Mouse (Mus musculus) liver, embryonic 11.5 days (tissue): ENCODE results near the gene Micu2. TPM values are rescaled to one million over a fixed set of nuclear protein-coding genes. Genes with fewer than 3 reads are reported as not detected.
A peak's percentile ranks its signal among the peaks of the same experiment; 100 is the strongest.

Source experiments
- ATAC-seq: fragments of 200-750 bp; cut with Nextera tagmentation; replicated peaks from 2 replicates; pipeline ENCODE4 v1.8.0; 2017; ENCODE audit warnings: moderate number of reproducible peaks, mild to moderate bottlenecking, moderate TSS enrichment, moderate library complexity; ENCODE audit not compliant: low FRiP score
- DNase-seq: peaks from one replicate; pipeline ENCODE4 v3.0.0-alpha.2; 2017; ENCODE audit warnings: low spot score
- H3K27ac ChIP-seq: fragments of 300-500 bp; sonication (generic); 2 replicates; pipeline ENCODE4 v1.5.1; 2014; ENCODE audit warnings: mild to moderate bottlenecking, low read depth, low read length, control low read depth
- H3K27me3 ChIP-seq: fragments of 300-500 bp; sonication (generic); replicated peaks from 2 replicates; pipeline ENCODE4 v1.6.1; 2014; ENCODE audit warnings: low read length, mixed read lengths; ENCODE audit not compliant: control insufficient read depth, insufficient read depth
- H3K36me3 ChIP-seq: fragments of 300-500 bp; sonication (generic); 2 replicates; pipeline ENCODE4 v1.6.1; 2014; ENCODE audit warnings: mild to moderate bottlenecking, low read length, moderate library complexity, mixed read lengths; ENCODE audit not compliant: control insufficient read depth, insufficient read depth
- H3K4me1 ChIP-seq: fragments of 300-500 bp; sonication (generic); replicated peaks from 2 replicates; pipeline ENCODE4 v1.6.1; 2014; ENCODE audit warnings: low read length, mixed read lengths; ENCODE audit not compliant: control insufficient read depth, insufficient read depth
- H3K4me2 ChIP-seq: fragments of 300-500 bp; sonication (generic); 2 replicates; pipeline ENCODE4 v1.6.1; 2014; ENCODE audit warnings: mild to moderate bottlenecking, control low read depth, moderate library complexity
- H3K4me3 ChIP-seq: fragments of 300-500 bp; sonication (generic); 2 replicates; pipeline ENCODE4 v1.5.1; 2014; ENCODE audit warnings: low read depth, low read length, control low read depth
- H3K9ac ChIP-seq: fragments of 300-500 bp; sonication (generic); 2 replicates; pipeline ENCODE4 v1.6.1; 2014; ENCODE audit warnings: low read depth, low read length, control low read depth
- H3K9me3 ChIP-seq: fragments of 300-500 bp; sonication (generic); 2 replicates; pipeline ENCODE4 v1.6.1; 2016; ENCODE audit warnings: low read length, inconsistent platforms, mixed read lengths; ENCODE audit not compliant: control insufficient read depth
- WGBS: fragments of 180-500 bp; shearing (Covaris S2); extraction: QIAGEN DNeasy Blood & Tissue Kit; methylation state at CpG from one replicate; pipeline ENCODE4 v1.1.7; 2014; 5-methylcytosine and 5-hydroxymethylcytosine counted together
- polyA plus RNA-seq: library from polyadenylated mRNA; unstranded; fragments of >200 nt; fragmentation: Nextera tagmentation; extraction: Ambion mirVana; gene quantifications from 2 replicates; pipeline ENCODE4 v1.2.1, GENCODE M21; 2014

The Micu2 gene
- 55.1 and 64.2 TPM in 2 replicates for polyA plus RNA-seq

DNA sequence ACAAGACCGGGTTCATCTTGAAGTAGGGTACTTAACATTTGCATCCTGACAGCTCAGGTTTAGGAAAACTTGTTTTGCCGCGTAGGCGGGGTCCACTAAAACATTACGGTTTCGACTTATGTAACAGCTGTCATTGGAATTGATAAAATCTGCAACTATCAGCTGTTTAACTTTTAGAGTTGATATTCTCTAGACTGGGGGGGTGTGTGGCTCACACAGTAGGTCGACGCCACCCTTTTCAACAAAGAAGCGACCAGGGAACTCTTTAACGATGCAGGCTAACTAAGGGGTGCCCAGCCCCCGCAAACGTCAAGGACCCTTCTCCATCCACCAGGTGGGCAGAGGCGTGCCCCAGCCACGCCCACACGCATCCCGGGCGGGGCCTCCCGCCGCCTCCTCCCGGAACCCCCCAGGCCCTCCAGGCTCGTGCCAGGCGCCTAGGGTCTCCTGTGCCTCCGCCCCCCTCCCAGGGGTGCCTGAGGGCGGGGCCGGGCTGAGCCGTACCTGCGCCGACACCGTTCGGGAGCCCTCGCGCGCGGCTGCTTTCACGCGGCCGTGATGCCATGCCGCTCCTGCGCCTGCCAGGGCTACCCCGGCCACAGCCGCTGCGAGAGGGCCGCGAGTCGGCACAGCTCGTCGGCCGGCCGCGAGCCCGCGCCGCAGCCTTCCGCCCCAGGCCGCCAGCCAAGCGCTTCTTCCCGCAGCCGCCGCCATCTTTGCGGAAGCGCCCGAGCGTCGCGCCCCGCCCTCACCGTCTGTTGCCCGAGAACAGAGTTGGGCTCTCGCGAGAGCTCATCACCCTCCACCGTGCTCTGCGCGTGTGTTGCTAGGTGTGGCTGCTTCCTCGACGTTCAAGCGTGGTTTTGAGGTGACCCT, at the start of gene Micu2:
TSS of gene Micu2 (minus strand) at position 737 of the 876 bp plus-strand sequence.
- no peaks in the 10 kb centered on the region for H3K27me3 ChIP-seq
- peak within 1 kb of the TSS; percentile 94 for H3K9ac ChIP-seq
- peaks cover 11% of the 10 kb centered on the region for H3K4me1 ChIP-seq
- H3K27ac ChIP-seq: peak within 1 kb of the TSS; percentile 76
- peak; percentile 96 for ATAC-seq
- WGBS: 2% methylated on average over 74 of the region's 76 CpGs
- DNase-seq: peak; percentile 82
- H3K4me3 ChIP-seq: peak within 1 kb of the TSS; percentile 95
- no peaks in the 10 kb centered on the region for H3K9me3 ChIP-seq
- no peaks in the 10 kb centered on the region for H3K36me3 ChIP-seq
- peak within 1 kb of the TSS; percentile 88 for H3K4me2 ChIP-seq

DNA sequence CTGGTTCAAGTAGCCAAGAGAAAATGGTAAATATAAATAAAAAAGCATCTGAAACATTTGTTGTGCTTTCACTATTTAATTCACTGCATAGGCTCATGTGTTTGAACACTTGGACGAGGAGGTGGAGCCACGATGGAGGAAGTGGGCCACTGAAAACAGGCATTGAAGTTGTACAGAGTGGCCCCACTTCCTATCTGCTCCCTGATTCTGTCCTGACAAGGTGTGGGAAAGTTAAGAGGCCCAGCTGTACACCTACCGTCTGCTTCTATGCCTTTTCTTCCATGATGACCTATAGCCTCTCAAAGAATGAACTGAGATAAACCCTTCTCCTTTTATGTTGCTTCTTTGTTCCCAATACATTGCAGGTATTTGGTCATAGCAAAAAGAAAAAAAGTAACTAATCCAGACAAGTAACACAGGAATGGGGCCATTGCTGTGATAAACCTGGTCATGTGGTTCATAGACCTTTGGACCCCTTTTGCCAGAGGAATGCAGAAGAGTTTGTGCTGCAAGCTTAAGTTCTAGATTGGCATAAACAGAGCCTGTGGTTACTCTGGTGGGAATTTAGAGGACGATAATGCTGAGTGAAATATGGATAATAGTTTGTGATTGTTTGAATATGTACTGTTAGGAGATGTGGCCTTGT, 47.7 kb upstream of the Micu2 start:
- H3K4me3 ChIP-seq: no peak overlapping the region
- no peaks in the 10 kb centered on the region for H3K27me3 ChIP-seq
- H3K9me3 ChIP-seq: no peaks in the 10 kb centered on the region
- H3K36me3 ChIP-seq: no peaks in the 10 kb centered on the region
- 66% methylated on average over 4 of the region's 4 CpGs for WGBS
- DNase-seq (no peak), ATAC-seq (no peak)
- no peaks in the 10 kb centered on the region for H3K4me1 ChIP-seq
- H3K27ac ChIP-seq: no peak overlapping the region
- no peak overlapping the region for H3K4me2 ChIP-seq
- no peak overlapping the region for H3K9ac ChIP-seq

DNA sequence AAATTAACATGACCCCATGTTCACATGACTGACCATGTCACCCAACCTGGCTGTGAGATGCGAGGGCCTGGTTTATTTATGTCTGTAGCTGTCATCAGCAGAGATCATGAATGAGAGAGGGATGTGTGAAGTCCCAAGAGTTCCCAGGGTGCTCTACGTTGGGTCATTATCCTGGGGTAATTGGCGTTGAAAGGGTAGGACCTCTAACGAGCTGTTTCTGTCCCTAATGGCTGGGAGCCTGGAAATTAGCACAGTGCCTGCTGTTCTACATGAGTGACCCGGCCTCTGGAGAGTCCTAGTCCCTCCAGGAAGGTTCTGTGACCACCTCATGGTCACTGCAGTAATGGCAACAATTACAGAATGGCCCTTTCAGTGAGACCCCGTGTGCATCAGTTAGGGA, 37.1 kb upstream of the Micu2 start:
- WGBS: 45% methylated on average over 6 of the region's 6 CpGs
- ATAC-seq (no peak), DNase-seq (no peak)
- no peaks in the 10 kb centered on the region for H3K9me3 ChIP-seq
- H3K9ac ChIP-seq: no peak overlapping the region
- no peak overlapping the region for H3K27ac ChIP-seq
- H3K4me1 ChIP-seq: no peaks in the 10 kb centered on the region
- H3K27me3 ChIP-seq: no peaks in the 10 kb centered on the region
- H3K4me2 ChIP-seq: no peak overlapping the region
- H3K36me3 ChIP-seq: no peaks in the 10 kb centered on the region
- no peak overlapping the region for H3K4me3 ChIP-seq

DNA sequence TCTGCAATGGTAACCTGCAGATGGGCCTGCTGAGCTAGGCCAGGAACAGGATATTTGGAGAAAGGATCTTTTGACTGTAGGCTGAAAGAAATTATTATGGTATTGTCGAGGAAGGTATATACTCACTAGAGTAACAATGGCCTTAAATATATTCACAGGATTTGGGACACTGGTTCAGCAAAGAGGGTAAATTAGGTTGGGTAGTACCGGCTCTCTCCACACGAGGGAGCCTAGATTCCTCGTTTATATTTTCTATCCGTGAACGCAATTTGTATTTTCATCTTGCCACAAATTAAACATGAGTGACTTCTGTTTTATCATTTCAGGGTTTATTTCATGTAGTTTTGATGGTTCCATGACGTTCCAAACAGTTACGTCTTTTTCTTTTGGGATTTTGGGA, 35.5 kb upstream of the Micu2 start:
- no peak for ATAC-seq
- WGBS: 16% methylated on average over 8 of the region's 8 CpGs
- H3K27ac ChIP-seq: no peak overlapping the region

DNA sequence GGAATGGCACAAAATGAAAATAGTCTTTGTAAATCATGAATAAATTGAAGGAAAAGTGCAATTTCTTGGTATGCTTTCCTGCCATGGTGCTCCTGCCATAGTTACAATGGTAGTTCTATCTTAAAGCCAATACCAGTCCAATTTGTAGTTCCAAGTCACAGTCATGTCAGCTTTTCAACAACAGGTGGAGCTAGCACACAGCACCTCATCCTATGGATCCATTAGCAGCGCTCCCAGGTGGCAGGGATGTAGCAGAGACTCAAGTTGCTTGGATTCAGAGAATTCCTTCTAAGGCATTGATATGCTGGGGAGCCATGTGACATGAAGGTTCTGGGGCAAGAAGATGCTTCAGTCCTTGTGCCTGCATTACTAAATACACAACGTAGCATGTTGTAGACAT, 19.8 kb upstream of the Micu2 start:
- WGBS: 44% methylated on average over 2 of the region's 2 CpGs
- Histone ChIP-seq H3K9me3 (no peaks in the 10 kb centered on the region), H3K36me3 (no peaks in the 10 kb centered on the region), H3K9ac (no peak overlapping the region), H3K27me3 (no peaks in the 10 kb centered on the region), H3K27ac (no peak overlapping the region), H3K4me2 (no peak overlapping the region), H3K4me3 (no peak overlapping the region), H3K4me1 (no peaks in the 10 kb centered on the region)
- DNase-seq: no peak
- no peak for ATAC-seq

More for the DNA sequence above, 35.5 kb upstream of the Micu2 start:
- no peaks in the 10 kb centered on the region for H3K9me3 ChIP-seq
- no peak overlapping the region for H3K4me3 ChIP-seq
- no peaks in the 10 kb centered on the region for H3K36me3 ChIP-seq
- no peak overlapping the region for H3K9ac ChIP-seq
- H3K4me1 ChIP-seq: no peaks in the 10 kb centered on the region
- no peak for DNase-seq
- no peak overlapping the region for H3K4me2 ChIP-seq
- no peaks in the 10 kb centered on the region for H3K27me3 ChIP-seq

DNA sequence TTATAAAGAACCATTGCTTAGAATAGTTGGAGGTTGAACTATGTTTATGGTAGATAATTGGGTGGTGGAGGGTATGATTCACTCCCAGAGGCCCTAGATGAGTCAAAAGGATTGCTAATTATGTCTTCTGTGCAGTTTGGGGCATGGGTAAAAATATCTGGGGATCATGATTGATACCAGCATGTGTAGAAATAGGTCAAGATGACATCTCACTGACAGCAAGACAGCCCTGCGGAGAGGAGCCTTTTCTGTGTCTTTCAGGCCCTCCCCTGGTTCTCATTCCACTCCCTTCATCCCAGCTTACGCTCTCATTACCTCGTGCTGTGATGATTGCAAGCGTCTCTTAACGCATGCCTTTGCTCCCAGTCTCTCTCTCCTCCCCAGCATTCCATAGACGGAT, 4.8 kb upstream of the Micu2 start:
- WGBS: 71% methylated on average over 6 of the region's 6 CpGs
- no peak for DNase-seq
- H3K9ac ChIP-seq: no peak overlapping the region

DNA sequence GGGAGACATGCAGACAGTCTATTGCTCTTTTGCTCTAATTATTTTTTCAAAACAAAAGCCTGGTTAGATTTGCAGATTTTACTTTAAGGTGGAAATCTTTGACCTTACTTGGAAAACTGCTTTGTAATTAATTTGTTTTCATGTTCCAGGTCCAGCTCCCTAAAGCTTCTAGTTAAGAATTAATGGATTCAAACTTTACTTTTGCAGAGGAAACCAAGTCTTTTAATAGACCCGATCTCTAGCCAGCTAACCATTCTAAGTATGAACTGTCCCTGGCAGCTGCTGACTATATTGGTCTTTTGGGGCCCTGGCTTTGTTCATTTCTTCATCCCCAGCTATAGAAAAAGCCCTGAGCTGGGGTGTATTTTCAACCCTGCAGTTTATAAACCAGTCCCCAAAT, 3.1 kb upstream of the Micu2 start:
- Histone ChIP-seq H3K9ac (no peak overlapping the region), H3K4me3 (no peak overlapping the region), H3K27ac (no peak overlapping the region), H3K27me3 (no peaks in the 10 kb centered on the region), H3K4me1 (peaks cover 11% of the 10 kb centered on the region), H3K36me3 (no peaks in the 10 kb centered on the region), H3K9me3 (no peaks in the 10 kb centered on the region), H3K4me2 (no peak overlapping the region)
- 77% methylated on average over 1 of the region's 1 CpGs for WGBS
- DNase-seq (no peak), ATAC-seq (no peak)

More for the DNA sequence above, 4.8 kb upstream of the Micu2 start:
- Histone ChIP-seq H3K36me3 (no peaks in the 10 kb centered on the region), H3K4me1 (peaks cover 2% of the 10 kb centered on the region; the same call in 1 of the 2 replicates), H3K9me3 (no peaks in the 10 kb centered on the region), H3K27me3 (no peaks in the 10 kb centered on the region), H3K4me3 (no peak overlapping the region), H3K27ac (no peak overlapping the region), H3K4me2 (no peak overlapping the region)
- ATAC-seq: no peak

DNA sequence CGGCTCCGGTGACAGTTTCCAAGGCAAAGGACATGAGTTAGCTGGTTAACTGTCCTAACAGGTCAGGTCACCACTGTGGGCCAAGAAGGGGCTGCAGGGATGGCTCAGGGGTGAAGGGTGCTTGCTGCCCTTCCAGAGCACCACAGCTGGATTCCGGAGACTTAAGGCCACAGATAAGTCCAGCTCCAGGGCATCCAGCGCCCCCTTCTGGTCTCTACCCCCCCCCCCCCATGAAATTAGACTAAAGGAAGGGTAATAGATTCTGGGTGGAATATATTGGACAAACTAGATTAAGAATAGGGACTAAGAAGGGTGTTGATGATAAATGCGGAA, 306 bp upstream of the Micu2 start:
- peak overlapping the region; percentile 94 for H3K9ac ChIP-seq
- WGBS: 28% methylated on average over 5 of the region's 5 CpGs

DNA sequence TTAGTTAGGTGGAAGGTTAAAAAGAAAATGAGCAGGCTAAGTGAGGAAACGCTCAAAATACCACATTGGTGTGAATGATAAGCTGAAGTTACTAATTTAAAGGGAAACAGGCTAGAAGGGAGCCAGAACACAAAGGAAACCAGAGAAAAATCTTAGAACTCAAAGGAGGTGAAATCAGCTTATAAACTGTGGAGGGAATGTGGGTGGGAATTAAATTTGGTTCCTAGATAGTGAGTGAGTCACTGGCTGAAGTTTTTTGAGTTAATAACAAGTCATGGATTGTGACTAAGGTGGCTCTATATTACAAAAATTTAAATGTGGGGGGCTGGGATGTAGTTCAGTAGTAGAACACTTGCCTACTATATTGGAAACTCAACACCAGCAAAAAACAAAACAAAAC, 1.6 kb downstream of the Micu2 start:
- H3K9me3 ChIP-seq: no peaks in the 10 kb centered on the region
- no peaks in the 10 kb centered on the region for H3K36me3 ChIP-seq
- no peak overlapping the region for H3K9ac ChIP-seq
- no peak overlapping the region for H3K27ac ChIP-seq
- no peak for DNase-seq
- 27% methylated on average over 1 of the region's 1 CpGs for whole genome bisulfite sequencing
- no peak overlapping the region for H3K4me3 ChIP-seq
- H3K4me2 ChIP-seq: no peak overlapping the region
- ATAC-seq: no peak
- H3K27me3 ChIP-seq: no peaks in the 10 kb centered on the region
- peaks cover 11% of the 10 kb centered on the region for H3K4me1 ChIP-seq

More for the DNA sequence above, 306 bp upstream of the Micu2 start:
- DNase-seq (no peak), ATAC-seq (no peak)
- Histone ChIP-seq H3K4me1 (peaks cover 11% of the 10 kb centered on the region), H3K4me3 (peak overlapping the region; percentile 95), H3K4me2 (peak overlapping the region; percentile 88), H3K9me3 (no peaks in the 10 kb centered on the region), H3K36me3 (no peaks in the 10 kb centered on the region), H3K27me3 (no peaks in the 10 kb centered on the region), H3K27ac (no peak overlapping the region)
